Mouse (Mus musculus) testis, postnatal 14 days (tissue): ENCODE results near the gene Sfxn4.

Experiments used
- DNase-seq: peaks from one replicate; pipeline ENCODE4 v3.0.0; 2021; ENCODE audit warnings: low spot score

The Sfxn4 gene

DNA sequence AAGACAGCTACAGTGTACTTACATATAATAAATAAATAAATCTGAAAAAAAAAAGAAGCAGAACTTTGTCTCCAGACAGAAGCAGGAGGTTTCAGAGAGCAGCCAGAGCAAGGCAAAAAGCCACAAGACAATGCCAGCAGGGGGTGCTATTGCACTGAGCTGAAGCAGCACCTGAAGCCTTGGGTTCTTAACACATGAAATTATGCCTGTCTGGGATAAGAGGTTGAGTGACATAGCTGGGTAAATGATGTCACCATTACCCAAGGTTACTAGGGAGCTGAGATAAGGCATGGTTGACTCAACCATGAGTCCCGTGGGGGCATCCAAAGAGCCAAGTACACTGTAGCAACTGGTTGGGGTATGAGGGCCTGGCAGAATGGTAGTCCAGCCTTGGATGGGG lies 23.5 kb downstream of the Sfxn4 start:
- DNase-seq: peak; percentile 51

- no peak for DNase-seq
Measured at GRCm38 (mm10) chr19:60818677-60819076, 42.6 kb downstream of the Sfxn4 start.

DNA sequence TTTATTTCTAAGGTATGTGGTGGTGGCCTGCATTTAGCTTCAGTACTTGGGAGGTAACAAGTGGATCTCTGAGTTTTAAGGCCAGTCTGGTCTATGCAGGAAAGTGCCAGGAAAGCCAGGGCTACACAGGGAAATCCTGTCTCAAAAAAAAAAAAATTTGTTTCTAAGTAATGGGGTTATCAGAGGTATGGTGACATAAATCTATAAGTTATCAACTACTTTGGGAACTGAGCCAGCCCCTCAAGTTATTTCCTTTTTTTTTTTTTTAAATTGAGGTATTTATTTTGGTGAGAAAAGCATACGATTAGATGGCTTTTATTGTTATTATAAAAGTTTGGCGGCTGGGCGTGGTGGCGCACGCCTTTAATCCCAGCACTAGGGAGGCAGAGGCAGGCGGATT lies 48.1 kb downstream of the Sfxn4 start:
- DNase-seq: no peak

- DNase-seq: no peak
Measured at GRCm38 (mm10) chr19:60812036-60812389, 49.3 kb downstream of the Sfxn4 start.

- peak; percentile 92 for DNase-seq
Measured at GRCm38 (mm10) chr19:60811098-60812035, 49.9 kb downstream of the Sfxn4 start, which contains the start of gene Fam45a. TSS of gene Fam45a (plus strand) at chr19:60811585.

DNA sequence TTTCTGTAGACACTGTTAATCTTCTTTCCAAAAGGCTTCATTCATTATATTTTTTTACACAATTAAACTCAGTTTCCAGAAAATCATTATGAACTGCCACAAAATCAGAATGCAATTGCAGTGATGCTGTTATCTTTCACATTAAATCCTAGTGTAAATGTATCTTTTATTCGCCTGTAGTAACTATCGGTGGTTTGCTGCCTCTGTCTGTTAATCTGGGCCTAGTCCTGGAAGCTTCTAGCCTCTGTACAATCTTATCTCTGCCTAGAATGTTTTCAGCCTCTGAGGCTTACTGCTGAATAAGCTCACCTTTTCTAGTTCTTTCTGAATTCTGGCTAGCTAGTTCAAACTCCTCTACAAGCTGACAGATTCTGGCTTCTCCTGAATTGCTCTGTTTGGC lies 51.4 kb downstream of the Sfxn4 start:
- no peak for DNase-seq

- no peak for DNase-seq
Measured at GRCm38 (mm10) chr19:60804903-60805302, 56.4 kb downstream of the Sfxn4 start.

GRCm38 (mm10) chr19:60799867-60800569 lies 61.3 kb downstream of the Sfxn4 start:
- no peak for DNase-seq

GRCm38 (mm10) chr19:60797415-60797814 lies 63.9 kb downstream of the Sfxn4 start:
- no peak for DNase-seq

GRCm38 (mm10) chr19:60795244-60795643 lies 66.0 kb downstream of the Sfxn4 start:
- DNase-seq: no peak

- DNase-seq: no peak
Measured at GRCm38 (mm10) chr19:60793170-60793707, 68.0 kb downstream of the Sfxn4 start.

- DNase-seq: no peak
Measured at GRCm38 (mm10) chr19:60791164-60791563, 70.1 kb downstream of the Sfxn4 start.

DNA sequence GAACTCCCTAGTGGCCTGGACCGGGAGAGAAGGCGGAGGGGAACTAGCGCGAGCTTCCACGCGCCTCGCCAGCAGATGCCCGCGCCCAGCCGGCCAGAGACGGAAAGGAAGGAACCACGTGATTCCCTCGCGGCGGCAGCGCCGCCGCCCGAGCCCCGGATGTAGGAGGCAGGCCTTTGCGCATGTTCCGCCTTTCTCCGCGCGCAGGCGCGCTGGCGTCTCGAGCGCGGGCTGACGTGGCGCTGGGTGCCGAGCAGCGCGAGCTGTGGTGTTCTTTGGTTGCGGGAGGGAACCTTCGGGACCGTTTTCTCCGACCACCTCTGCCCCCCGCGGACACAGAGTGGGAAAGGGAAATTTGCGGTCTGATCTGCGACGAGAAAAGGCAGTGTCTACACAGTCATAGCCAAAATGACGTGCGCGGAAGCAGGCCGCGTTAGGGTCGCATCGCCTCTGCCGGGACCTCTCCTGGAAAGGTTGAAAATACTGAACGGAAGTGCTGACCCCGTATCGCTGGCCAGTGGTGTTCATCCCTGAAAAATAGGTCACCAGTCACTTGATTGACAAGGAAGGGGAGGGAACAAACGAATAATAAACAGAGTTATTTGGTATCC lies 70.6 kb downstream of the Sfxn4 start, which contains the start of gene Eif3a:
Gene Eif3a (minus strand): TSS at position 108 of the 611 bp plus-strand sequence.
- peak; percentile 96 for DNase-seq

GRCm38 (mm10) chr19:60789919-60790506 lies 71.3 kb downstream of the Sfxn4 start:
- DNase-seq: peak; percentile 78

GRCm38 (mm10) chr19:60789452-60789851 lies 71.8 kb downstream of the Sfxn4 start:
- no peak for DNase-seq

DNA sequence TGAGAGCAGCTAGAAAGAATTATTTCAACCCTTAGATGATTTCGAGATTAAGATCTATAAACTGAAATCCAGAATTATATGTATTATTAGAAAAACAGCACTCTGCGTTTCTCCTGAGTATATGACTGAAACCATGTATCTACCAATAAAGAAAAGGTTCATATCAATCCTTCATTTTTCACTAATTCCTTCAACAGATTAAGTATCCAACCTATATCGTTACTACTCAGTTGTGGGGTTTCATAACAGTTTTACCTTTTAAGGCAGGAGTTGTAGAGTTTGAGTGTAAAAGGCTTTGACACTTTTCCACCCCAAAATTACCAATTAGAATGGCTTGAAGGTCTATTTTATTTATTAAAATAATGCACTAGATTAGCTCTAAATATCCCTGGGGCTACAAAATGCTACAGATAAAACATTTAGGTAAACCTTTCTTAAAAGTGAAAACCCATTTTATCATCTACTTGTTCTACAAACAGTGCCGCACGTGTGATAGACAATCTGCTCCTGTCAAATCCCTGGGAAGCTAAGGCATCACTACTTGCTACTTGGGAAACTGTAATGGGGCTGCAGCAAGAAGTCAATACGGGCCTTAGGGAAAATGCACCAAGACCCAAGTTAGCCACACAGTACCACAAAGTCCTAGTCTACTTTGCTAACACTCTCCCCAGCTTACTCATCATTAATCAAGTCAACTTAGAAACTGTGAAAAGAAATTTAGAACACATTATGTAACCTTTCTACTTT lies 72.9 kb downstream of the Sfxn4 start:
- no peak for DNase-seq

- DNase-seq: no peak
Measured at GRCm38 (mm10) chr19:60787465-60788150, 73.7 kb downstream of the Sfxn4 start.
